Mouse (Mus musculus) cerebellum, adult 11-12 months (tissue): ENCODE results near the gene Banp.

Source experiments
- DNase-seq: peaks from one replicate; pipeline ENCODE4 v3.0.0; 2022

Gene Banp

GRCm38 (mm10) chr8:121990506-121991255, 41.1 kb downstream of the Banp start:
- no peak for DNase-seq

DNA sequence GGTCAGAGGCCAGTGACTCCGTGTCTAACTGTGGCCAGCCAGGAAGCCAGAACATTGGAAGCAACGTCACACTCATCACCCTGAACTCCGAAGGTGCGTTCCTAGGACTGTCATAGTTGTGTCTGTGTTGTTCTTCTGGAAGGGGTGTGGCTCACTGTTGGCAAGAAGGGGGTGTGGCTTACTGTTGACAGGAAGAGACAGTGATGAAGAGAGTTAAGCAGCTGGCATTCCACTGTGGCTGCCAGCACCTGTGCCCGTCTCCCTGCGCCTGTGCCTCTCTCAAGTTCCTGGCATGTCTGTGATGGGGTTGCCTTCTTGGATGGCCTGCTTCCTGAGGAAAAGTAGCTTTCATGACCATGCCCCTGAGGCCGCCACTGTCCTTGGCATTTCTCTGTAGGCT, 42.1 kb downstream of the Banp start:
- no peak for DNase-seq

GRCm38 (mm10) chr8:121992911-121993310, 43.4 kb downstream of the Banp start:
- DNase-seq: no peak

DNA sequence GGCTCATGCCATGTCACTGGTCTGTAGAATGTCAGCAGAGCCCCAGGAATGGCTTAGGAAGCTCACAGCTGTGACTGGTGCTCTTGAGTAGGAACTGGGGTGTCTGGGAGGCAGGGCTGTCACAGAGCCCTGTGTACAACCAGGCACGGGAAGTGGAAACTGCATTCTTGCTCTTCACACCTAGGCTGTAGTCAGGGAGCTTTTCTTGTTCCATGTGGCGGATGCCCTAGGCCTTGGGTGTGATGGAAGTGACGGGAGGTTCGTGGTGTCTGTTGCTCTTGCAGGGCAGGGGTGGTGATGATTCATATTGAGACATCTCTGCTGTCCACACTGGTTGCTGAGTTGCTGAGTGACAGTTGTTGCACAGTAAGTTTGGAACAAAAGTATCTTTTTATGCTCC, 45.6 kb downstream of the Banp start:
- no peak for DNase-seq

DNA sequence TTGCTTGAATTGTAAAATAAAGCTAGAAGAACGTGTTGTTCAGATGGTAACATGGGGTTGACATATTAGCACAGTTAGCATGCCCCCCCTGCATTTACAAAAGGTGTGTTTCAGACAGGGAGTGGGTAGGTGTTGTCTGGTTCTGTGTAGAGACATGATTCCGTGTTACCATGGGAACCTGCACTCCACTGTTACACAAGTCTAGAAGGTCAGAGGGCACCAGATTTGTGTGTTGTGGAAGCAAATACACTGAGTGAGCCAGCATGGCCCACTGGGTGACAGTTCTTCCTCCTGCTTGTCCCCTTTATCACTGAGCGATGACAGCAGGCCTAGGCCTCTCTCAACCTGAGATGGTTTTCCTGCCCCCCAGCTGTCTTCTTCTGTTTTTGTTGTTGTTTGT, 46.3 kb downstream of the Banp start:
- no peak for DNase-seq

DNA sequence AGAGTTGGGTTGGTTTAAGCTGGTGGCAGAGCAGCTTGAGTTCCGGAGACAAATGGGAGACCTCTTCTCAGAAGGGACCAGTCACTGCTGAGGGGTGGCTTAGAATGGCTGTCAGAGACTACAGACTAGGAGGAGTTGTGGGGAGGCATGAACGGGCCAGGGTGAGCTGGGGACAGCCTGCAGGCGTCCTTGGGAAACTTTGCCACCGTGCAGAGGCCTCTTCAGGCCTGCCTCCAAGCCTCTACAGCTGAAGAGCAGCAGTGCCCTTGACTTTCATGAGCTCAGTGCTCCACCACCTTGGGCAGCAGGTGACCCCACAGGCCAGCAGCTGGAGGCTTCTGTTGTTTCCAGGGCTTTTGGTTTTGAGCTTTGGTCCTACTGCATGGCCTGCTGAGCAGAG, 49.1 kb downstream of the Banp start:
- no peak for DNase-seq

DNA sequence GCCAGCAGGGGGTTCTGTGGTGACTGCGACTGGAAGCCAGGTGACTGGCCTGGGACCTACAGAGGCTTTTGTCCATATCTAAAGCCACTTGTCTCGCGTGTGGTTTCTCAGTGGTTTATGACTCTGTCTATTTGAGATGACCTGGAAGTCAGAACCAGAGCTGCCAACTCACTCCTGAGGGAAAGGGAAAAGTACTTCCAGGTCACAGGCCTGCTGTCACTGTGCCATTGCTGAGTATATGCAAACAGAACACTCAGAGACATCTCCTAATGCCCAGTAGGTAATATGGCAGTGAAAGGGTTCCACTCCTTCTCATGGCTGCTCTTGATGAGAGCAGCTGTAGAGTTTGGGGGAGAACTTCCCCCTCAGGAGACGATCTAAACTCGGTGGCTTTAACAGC, 49.7 kb downstream of the Banp start:
- no peak for DNase-seq

GRCm38 (mm10) chr8:122001339-122002115, 52.0 kb downstream of the Banp start:
- no peak for DNase-seq

GRCm38 (mm10) chr8:122003646-122004045, 54.1 kb downstream of the Banp start:
- DNase-seq: peak; percentile 76

GRCm38 (mm10) chr8:122004131-122004530, 54.6 kb downstream of the Banp start:
- no peak for DNase-seq

DNA sequence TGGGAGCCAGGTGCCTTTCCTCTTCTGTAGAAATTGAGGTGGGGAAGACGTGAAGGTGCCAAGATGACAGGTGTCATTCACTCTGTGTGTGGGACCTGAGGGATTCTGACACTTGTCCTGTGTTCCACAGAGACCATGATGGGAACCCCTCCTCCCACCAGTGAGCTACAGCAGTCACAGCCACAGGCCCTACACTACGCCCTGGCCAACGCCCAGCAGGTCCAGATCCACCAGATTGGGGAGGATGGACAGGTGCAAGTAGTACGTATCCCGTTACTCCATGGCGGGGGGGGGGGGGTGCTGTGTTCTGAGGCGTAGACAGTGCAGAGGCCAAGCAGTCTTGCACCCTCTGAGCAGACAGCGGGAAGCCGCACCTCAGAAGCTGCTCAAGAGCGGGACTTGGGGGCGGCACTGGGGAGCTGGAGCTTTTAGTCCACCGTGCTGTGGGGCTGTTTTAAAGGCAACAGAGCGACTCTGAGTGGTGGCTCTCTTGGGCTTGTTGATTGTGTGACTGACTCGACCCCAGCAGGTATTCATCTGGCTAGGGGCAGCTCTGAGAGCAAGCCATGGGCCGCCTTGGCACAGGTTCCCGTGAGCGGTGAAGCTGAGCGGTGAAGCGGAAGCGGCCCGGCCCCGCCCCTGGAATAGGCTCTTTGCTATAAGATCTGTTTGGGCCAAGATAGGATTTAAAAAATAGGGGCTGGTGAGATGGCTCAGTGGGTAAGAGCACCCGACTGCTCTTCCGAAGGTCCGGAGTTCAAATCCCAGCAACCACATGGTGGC, 56.1 kb downstream of the Banp start:
- DNase-seq: peak; percentile 53

DNA sequence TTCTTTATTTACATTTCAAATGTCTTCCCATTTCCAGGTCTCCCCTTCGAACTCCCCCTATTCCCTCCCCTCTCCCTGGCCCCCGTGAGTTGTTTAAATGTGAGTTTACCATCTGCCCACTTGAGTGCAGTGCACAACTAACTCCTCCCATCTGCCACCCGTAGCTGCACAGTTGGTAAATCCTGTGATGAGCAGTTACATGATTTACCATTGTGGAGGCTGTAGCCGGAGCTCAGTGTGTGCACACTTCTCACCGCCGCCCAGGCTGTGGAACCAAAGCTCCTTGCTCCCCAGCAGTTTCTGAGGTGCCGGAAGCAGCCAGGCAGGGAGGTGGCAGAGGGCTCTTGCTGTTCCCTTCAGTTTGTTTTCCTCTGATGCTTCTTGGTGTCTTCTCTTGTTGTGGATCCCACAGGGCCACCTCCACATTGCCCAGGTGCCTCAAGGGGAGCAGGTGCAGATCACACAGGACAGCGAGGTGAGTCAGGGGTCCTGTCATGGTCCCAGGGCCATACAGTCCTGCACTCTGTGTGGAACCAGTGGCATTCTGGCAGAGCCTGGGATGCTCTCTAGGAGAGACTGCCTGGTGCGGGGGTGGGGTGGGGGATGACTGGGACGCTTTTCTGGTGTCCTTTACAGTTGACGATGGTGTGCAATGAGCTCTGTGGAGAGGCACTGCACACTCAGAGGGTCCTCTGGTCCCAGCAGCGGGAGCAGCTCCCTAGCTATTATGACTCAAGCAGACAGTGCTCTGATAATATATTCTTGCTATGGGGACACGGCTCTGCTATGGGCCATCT, 57.3 kb downstream of the Banp start:
- DNase-seq: no peak

- DNase-seq: no peak
Measured at GRCm38 (mm10) chr8:122008395-122008794, 58.8 kb downstream of the Banp start.

DNA sequence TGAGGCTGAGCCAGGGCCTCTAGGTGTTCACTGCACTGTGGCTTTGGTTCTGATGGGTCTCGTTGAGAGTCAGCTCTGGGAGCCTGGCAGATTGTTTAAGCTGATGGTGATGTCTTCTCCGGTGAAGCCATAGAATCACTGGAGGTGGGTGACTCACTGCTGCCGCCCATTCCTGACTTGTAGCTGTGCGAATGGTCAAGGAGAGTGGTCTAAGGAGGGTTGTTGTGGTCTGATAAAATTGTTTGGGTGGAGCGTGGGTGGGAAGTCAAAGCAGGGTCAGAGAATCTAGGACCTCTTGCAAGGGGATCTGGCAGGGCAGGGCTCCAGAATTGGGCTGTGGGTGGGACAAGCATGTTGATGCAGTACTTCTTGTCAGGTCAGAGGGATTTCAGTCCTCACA, 61.1 kb downstream of the Banp start:
- no peak for DNase-seq

- DNase-seq: no peak
Measured at GRCm38 (mm10) chr8:122011066-122011588, 61.6 kb downstream of the Banp start.

DNA sequence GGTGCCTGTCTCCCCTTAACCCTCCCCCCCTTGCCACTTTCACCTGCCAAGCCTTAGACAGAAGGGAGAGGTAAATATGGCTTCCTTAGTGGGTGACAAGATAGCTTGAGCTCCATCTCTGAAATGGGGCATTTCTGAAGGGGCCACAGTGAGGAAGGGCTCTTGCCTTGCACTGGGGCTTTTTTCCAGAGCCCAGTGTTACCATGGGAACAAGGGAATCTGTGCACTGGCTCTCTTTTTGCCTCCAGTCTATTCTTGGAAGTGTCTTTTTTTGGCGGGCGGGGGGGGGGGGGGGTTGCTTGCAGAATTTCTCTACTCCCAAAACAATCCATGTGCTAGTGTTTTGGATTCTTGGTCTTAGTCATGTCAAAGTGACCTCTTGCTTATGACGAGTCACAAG, 65.1 kb downstream of the Banp start:
- no peak for DNase-seq

DNA sequence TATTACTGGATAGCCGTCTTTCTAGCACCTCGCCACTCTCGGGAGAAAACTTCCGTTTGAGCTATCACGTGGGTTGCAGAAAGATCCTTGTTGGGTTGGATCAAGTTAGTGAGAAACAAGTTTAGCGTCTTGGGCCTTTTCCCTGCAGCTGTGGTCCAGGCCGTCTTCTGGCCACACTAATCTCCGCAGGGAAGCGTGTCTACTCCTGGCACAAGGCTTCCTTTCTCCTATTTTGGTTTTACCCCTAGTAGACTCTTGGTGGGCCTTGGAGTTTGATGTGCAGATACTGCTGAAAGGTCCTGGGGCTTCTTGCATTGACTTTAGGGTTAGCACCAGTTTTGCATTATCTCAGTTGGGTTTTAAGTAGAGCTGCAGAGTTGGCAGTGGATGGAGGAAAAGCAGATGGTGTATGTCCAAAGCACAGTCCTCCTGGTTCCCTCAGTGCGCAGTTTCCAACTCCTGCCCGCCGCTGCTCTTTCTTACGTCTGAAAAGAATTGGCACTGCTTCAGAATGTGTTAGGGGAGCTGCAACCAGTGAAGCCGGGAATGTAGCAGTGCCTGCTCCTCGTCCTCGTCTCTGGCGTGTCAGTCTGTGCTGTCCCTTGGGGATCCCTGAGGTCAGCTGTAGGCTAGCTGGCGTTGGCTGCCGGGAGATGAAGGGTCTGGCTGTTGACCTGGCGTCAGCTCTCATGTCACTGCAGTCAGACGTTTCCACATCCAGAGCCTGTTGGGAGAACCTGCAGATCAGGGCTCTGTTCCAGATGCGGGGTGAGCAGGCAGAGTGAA, 68.7 kb downstream of the Banp start:
- no peak for DNase-seq

- no peak for DNase-seq
Measured at GRCm38 (mm10) chr8:122019162-122019561, 69.6 kb downstream of the Banp start.

DNA sequence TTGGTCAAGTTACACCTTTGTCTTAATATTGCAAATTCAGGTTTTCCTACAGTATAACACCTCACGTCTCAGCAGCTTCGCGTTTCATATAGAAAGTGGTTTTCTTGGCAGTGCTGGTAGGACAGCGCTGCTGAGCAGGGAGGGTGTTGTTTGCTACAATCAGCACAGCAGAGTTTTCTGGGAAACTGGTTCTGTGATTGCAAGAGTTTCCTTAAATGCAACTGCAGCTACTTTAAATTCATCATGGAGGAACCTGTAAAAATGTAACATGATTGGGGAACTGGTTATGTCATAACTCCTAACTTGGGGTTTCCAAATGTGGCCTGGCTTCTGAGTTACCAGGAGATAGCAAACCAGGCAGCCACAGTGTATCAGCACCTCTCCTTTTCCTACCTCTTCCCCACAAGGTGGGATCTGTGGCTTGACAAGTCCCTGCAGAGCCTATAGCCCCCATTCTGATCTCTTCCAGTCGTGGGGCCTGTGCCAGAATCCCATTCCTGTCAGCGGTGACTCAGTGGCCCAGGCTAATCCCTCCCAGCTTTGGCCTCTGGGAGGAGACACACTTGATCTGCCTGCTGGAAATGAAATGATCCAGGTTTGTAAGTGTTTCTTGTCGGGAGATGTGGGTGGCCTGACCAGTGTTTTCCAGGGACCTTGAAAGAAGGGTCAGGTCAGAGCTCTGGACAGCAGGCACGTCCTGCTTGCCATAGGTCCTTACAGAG, 70.7 kb downstream of the Banp start:
- no peak for DNase-seq

- no peak for DNase-seq
Measured at GRCm38 (mm10) chr8:122021725-122022124, 72.2 kb downstream of the Banp start.

GRCm38 (mm10) chr8:122022274-122022673, 72.7 kb downstream of the Banp start:
- no peak for DNase-seq
